Mouse (Mus musculus) liver, embryonic 14.5 days (tissue): ENCODE results near the gene Top3a.

Source experiments
- CTCF ChIP-seq: IDR thresholded peaks from 2 replicates; pipeline ENCODE4 v1.5.1; 2016; ENCODE audit warnings: antibody characterized with exemption, low read depth, control low read depth
- EP300 ChIP-seq: IDR thresholded peaks from 2 replicates; pipeline ENCODE4 v1.6.1; 2016; ENCODE audit warnings: antibody characterized with exemption, low read depth

DNA sequence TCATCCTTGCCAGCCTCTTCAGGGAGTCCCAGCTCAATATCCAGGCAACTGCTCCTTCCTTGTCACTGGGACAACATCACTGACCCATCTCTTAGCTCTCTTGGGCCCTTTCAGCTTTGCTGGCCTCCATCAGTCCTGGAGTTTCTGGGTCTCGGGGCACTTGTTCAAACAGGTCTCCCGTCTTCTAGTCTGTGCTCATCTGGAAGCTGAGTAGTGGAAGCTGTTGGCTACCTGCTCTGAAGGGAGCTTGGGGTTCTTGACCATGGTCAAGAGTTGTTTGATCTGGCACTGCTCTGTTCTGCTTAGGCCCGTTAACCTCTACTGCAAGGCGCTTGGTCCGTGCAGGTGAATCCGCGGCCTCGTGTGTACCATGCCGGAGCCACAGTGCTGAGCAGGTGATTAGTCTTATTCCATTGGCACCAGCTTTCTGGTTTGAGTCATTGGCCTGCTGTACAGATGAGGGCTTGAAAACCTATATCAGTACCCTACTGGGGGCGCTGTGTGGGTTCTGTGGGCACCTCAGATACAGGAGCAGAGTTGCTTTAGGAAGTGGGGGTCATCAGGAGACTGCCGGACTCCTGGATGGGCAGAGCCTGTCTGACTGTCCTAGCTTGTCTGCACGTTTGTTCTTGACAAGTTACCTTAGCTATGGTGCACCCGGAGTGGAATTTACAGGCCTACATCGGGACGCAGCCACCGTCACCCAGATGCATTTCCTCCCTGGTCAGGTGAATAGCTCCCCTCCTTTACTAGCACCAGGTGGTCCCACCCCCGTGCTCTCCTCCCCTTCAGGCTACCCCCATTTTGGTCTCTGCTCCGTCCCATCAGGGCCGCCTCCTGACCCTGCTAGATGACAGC is 72.9 kb downstream of the Top3a start:
- TF ChIP-seq CTCF: no peak
- no peak for TF ChIP-seq EP300
